ENCODE assay signal across 21 mouse cellular contexts in genomic region chr11:11565146-11565820, GRCm38 (mm10).
DNase-seq lines count a peak whose midpoint lies in the region; ATAC-seq and TF ChIP-seq lines count a peak whose summit lies in the region.
"Had no signal": no experiment of that assay in that cellular context is flagged by ENCODE, and none has a peak within 500 bp of the region (broad histone marks: within the 10 kb centered on the region; RNA-seq: fewer than 3 reads in every experiment).

No protein-coding gene starts in this region.

- no peaks in the 10 kb centered on the region for H3K27me3 ChIP-seq in heart, postnatal 0 days (ENCODE audit: control insufficient read depth, insufficient read depth, low read length)
- no peaks in the 10 kb centered on the region for H3K27me3 ChIP-seq in MEL (ENCODE audit: control insufficient read depth in 1 of 2, insufficient read depth in 2 of 2, low read length in 2 of 2)
- H3K27me3 ChIP-seq in liver, postnatal 0 days (ENCODE audit: insufficient read depth, low read length), result no peaks in the 10 kb centered on the region
- H3K27me3 ChIP-seq in stomach, postnatal 0 days (ENCODE audit: control insufficient read depth, insufficient read depth, low read length), result no peaks in the 10 kb centered on the region
- H3K27me3 ChIP-seq: embryonic facial prominence, embryonic 12.5 days; forebrain, embryonic 13.5 days; heart, embryonic 12.5 days; neural tube, embryonic 15.5 days had no signal

- H3K4me2 ChIP-seq in heart, postnatal 0 days (ENCODE audit: low read depth, low read length), result no peak overlapping the region
- no peak overlapping the region for H3K4me2 ChIP-seq in liver, postnatal 0 days (ENCODE audit: low read depth, low read length)
- H3K4me2 ChIP-seq in stomach, postnatal 0 days (replicated peaks; ENCODE audit: low read depth), result no peak overlapping the region
- H3K4me2 ChIP-seq: embryonic facial prominence, embryonic 12.5 days; forebrain, embryonic 13.5 days; heart, embryonic 12.5 days; hindbrain, embryonic 14.5 days; neural tube, embryonic 15.5 days had no signal

- H3K4me3 ChIP-seq in heart, postnatal 0 days (ENCODE audit: low read depth, low read length), result no peak overlapping the region
- peak overlapping the region in 1 of 2 experiments; percentile 3; a peak in 2 of 4 replicates for H3K4me3 ChIP-seq in MEL (ENCODE audit: control insufficient read depth in 1 of 2, insufficient read depth in 1 of 2, low read depth in 2 of 2, low read length in 2 of 2)
- no peak overlapping the region for H3K4me3 ChIP-seq in liver, postnatal 0 days (ENCODE audit: low read depth, low read length)
- H3K4me3 ChIP-seq in stomach, postnatal 0 days (ENCODE audit: low read depth, low read length), result no peak overlapping the region
- H3K4me3 ChIP-seq: embryonic facial prominence, embryonic 12.5 days; forebrain, embryonic 13.5 days; heart, embryonic 12.5 days; limb, embryonic 10.5 days; midbrain, embryonic 10.5 days; neural tube, embryonic 15.5 days had no signal

- no peak for TF ChIP-seq RAD21 in MEL (IDR thresholded peaks at IDR 0.05; ENCODE audit: low read depth, low read length)

- TF ChIP-seq POLR2A in MEL (IDR thresholded peaks at IDR 0.05; ENCODE audit: control insufficient read depth in 1 of 2, insufficient read depth in 1 of 2, low read depth in 1 of 2, low read length in 2 of 2, poor library complexity in 1 of 2), result no peak

- no peaks in the 10 kb centered on the region for H3K4me1 ChIP-seq in heart, postnatal 0 days (ENCODE audit: control insufficient read depth, insufficient read depth)
- H3K4me1 ChIP-seq in MEL (ENCODE audit: control insufficient read depth in 1 of 2, insufficient read depth in 2 of 2, low read length in 2 of 2), result peaks cover 35 to 52% of the 10 kb centered on the region in 2 experiments
- H3K4me1 ChIP-seq in liver, postnatal 0 days (ENCODE audit: insufficient read depth), result peaks cover 31% of the 10 kb centered on the region
- H3K4me1 ChIP-seq in stomach, postnatal 0 days (replicated peaks; ENCODE audit: control insufficient read depth, insufficient read depth), result no peaks in the 10 kb centered on the region
- H3K4me1 ChIP-seq: embryonic facial prominence, embryonic 12.5 days; forebrain, embryonic 13.5 days; heart, embryonic 12.5 days; limb, embryonic 10.5 days; midbrain, embryonic 10.5 days; neural tube, embryonic 15.5 days had no signal

- H3K27ac ChIP-seq in heart, postnatal 0 days (ENCODE audit: low read depth), result peak overlapping the region; percentile 65; the same call in 1 of the 2 replicates
- H3K27ac ChIP-seq in MEL (ENCODE audit: control insufficient read depth, low read depth, low read length), result peak overlapping the region; percentile 96
- peak overlapping the region; percentile 86 for H3K27ac ChIP-seq in liver, postnatal 0 days (ENCODE audit: low read depth)
- H3K27ac ChIP-seq in stomach, postnatal 0 days (replicated peaks), result no peak overlapping the region
- H3K27ac ChIP-seq: embryonic facial prominence, embryonic 12.5 days; forebrain, embryonic 13.5 days; hindbrain, embryonic 14.5 days; limb, embryonic 10.5 days; midbrain, embryonic 10.5 days; neural tube, embryonic 15.5 days had no signal

- H3K36me3 ChIP-seq in heart, postnatal 0 days (replicated peaks; ENCODE audit: control insufficient read depth, insufficient read depth, low read length), result no peaks in the 10 kb centered on the region
- peaks cover 0 to 48% of the 10 kb centered on the region in 2 experiments; a peak in 2 of 4 replicates for H3K36me3 ChIP-seq in MEL (ENCODE audit: control insufficient read depth in 1 of 2, insufficient read depth in 2 of 2, low read length in 2 of 2)
- no peaks in the 10 kb centered on the region for H3K36me3 ChIP-seq in liver, postnatal 0 days (replicated peaks; ENCODE audit: insufficient read depth, low read length)
- no peaks in the 10 kb centered on the region for H3K36me3 ChIP-seq in stomach, postnatal 0 days (ENCODE audit: control insufficient read depth, insufficient read depth, low read length)
- H3K36me3 ChIP-seq: embryonic facial prominence, embryonic 12.5 days; heart, embryonic 12.5 days; limb, embryonic 10.5 days; midbrain, embryonic 10.5 days; neural tube, embryonic 15.5 days had no signal

- TF ChIP-seq CTCF in heart, postnatal 0 days (IDR thresholded peaks at IDR 0.05; ENCODE audit: low read depth), result no peak
- TF ChIP-seq CTCF in MEL (IDR thresholded peaks at IDR 0.05 in 2 of 3, conservative IDR thresholded peaks at IDR 0.05 in 1 of 3; ENCODE audit: control insufficient read depth in 1 of 3, insufficient read depth in 1 of 3, low read depth in 2 of 3, low read length in 3 of 3, poor library complexity in 1 of 3, severe bottlenecking in 1 of 3), result no peak
- no peak for TF ChIP-seq CTCF in liver, postnatal 0 days (IDR thresholded peaks at IDR 0.05; ENCODE audit: low read depth)
- no peak for TF ChIP-seq CTCF in stomach, postnatal 0 days (IDR thresholded peaks at IDR 0.05; ENCODE audit: low read depth)

- H3K79me2 ChIP-seq in MEL (ENCODE audit: control insufficient read depth, insufficient read depth, low read length, poor library complexity), result no peaks in the 10 kb centered on the region; the same call in 1 of the 2 replicates

- DNase-seq in heart, postnatal 0 days (ENCODE audit: low spot score), result no peak
- DNase-seq in heart, postnatal 4 days, result no peak
- peak; percentile 72 for DNase-seq in MEL (ENCODE audit: low read depth, low spot score)
- no peak for DNase-seq in liver, postnatal 0 days
- DNase-seq in thymus, postnatal 14 days, result peak; percentile 68
- no peak for DNase-seq in stomach, postnatal 0 days (ENCODE audit: low spot score)
- DNase-seq in B cell, adult 2 months, result no peak
- DNase-seq: adrenal gland, adult 8-10 months; cerebellum, adult 2 months; gastrocnemius, postnatal 10 days; heart, postnatal 36 days; kidney, adult 18-20 months; spleen, adult 18-20 months had no signal

- no peaks in the 10 kb centered on the region for H3K9me3 ChIP-seq in heart, postnatal 0 days (replicated peaks; ENCODE audit: control insufficient read depth, low read length)
- no peaks in the 10 kb centered on the region for H3K9me3 ChIP-seq in MEL (replicated peaks; ENCODE audit: insufficient read depth, low read length)
- H3K9me3 ChIP-seq in liver, postnatal 0 days (ENCODE audit: low read length), result no peaks in the 10 kb centered on the region
- H3K9me3 ChIP-seq in stomach, postnatal 0 days (ENCODE audit: control insufficient read depth, low read length), result no peaks in the 10 kb centered on the region
- H3K9me3 ChIP-seq: embryonic facial prominence, embryonic 12.5 days; forebrain, embryonic 13.5 days; heart, embryonic 12.5 days; limb, embryonic 10.5 days; midbrain, embryonic 10.5 days; neural tube, embryonic 15.5 days had no signal

- no peak for ATAC-seq in heart, postnatal 0 days (ENCODE audit: insufficient read depth, low read depth)
- ATAC-seq in liver, postnatal 0 days, result no peak
- ATAC-seq in stomach, postnatal 0 days (ENCODE audit: low FRiP score, low TSS enrichment), result no peak
- ATAC-seq in erythroid progenitor cell, adult 5-6 weeks (replicated peaks; ENCODE audit: low FRiP score, poor library complexity, severe bottlenecking), result no peak

- 56% methylated on average over 6 of the region's 6 CpGs for WGBS in heart, postnatal 0 days
- 58% methylated on average over 6 of the region's 6 CpGs for WGBS in liver, postnatal 0 days (ENCODE audit: insufficient replicate concordance)
- WGBS in stomach, postnatal 0 days, result 62% methylated on average over 6 of the region's 6 CpGs

- no peak for TF ChIP-seq EP300 in heart, postnatal 0 days (IDR thresholded peaks at IDR 0.05; ENCODE audit: low read depth)
- peak; percentile 17 to 44; a peak in 2 of 4 replicates for TF ChIP-seq EP300 in MEL (IDR thresholded peaks at IDR 0.05; ENCODE audit: low read depth in 1 of 2, low read length in 2 of 2)
- no peak for TF ChIP-seq EP300 in liver, postnatal 0 days (IDR thresholded peaks at IDR 0.05; ENCODE audit: low read depth)
- TF ChIP-seq EP300 in stomach, postnatal 0 days (optimal IDR thresholded peaks at IDR 0.05), result no peak

- no peak overlapping the region for H3K9ac ChIP-seq in heart, postnatal 0 days (replicated peaks; ENCODE audit: low read depth, low read length)
- peak overlapping the region; percentile 63 for H3K9ac ChIP-seq in MEL (ENCODE audit: control insufficient read depth, low read depth, low read length, poor library complexity, severe bottlenecking)
- H3K9ac ChIP-seq in liver, postnatal 0 days (replicated peaks), result no peak overlapping the region
- no peak overlapping the region for H3K9ac ChIP-seq in stomach, postnatal 0 days (ENCODE audit: low read length)
- H3K9ac ChIP-seq: embryonic facial prominence, embryonic 12.5 days; forebrain, embryonic 13.5 days; heart, embryonic 12.5 days; hindbrain, embryonic 14.5 days; neural tube, embryonic 15.5 days had no signal

TF ChIP-seq in MEL, 35 proteins besides CTCF, POLR2A, EP300 and RAD21:
- TF ChIP-seq ETS1 (IDR thresholded peaks at IDR 0.05; ENCODE audit: low read depth, low read length) (peak; percentile 62; the same call in 1 of the 2 replicates), KAT2A (conservative IDR thresholded peaks at IDR 0.05; ENCODE audit: low read depth, low read length) (no peak), ZNF384 (IDR thresholded peaks at IDR 0.05; ENCODE audit: low read depth, low read length) (0 out of 2 replicates have a peak, but pooled peaks have one; percentile 6), TCF12 (IDR thresholded peaks at IDR 0.05; ENCODE audit: low read depth, low read length) (peak; percentile 53; the same call in 1 of the 2 replicates)

Comparison
In these comparisons a context has a peak if more than half of its experiments do, and no peak if none do; other contexts are left out.
1. DNase-seq: peak in MEL (single experiment) and thymus, postnatal 14 days (single experiment); none in heart, postnatal 0 days (single experiment), heart, postnatal 4 days (single experiment), liver, postnatal 0 days (single experiment), stomach, postnatal 0 days (single experiment) and B cell, adult 2 months (0 of 2).